Mouse (Mus musculus): ENCODE measurements around the gene Atxn1l. TPM values are rescaled to one million over a fixed set of nuclear protein-coding genes. Genes with fewer than 3 reads are reported as not detected.

The Atxn1l gene
- polyA plus RNA-seq (2012; ENCODE audit: low replicate concordance), result 26.8 and 37.2 TPM in 2 replicates

GRCm38 (mm10) chr8:109737237-109738048 lies at the start of gene Atxn1l:
Gene Atxn1l (minus strand): TSS chr8:109737739.

GRCm38 (mm10) chr8:109778280-109778977 lies 40.9 kb upstream of the Atxn1l start, which contains the start of gene Ap1g1:
Gene Ap1g1 (plus strand): TSS chr8:109778554.

GRCm38 (mm10) chr8:109705320-109706075 lies 32.0 kb downstream of the Atxn1l start, which contains the start of gene Zfp821:
Gene Zfp821 (plus strand): TSS chr8:109705546.

GRCm38 (mm10) chr8:109693146-109693900 lies 44.2 kb downstream of the Atxn1l start, which contains the start of gene Ist1:
Gene Ist1 (minus strand): TSS chr8:109693260.

Other genes with a start within 250 kb of the Atxn1l start
- not detected in 2 replicates for gene Pmfbp1, start 243.7 kb downstream of the Atxn1l start, polyA plus RNA-seq (2012; ENCODE audit: low replicate concordance)
- gene Dhx38, start 171.9 kb downstream of the Atxn1l start, polyA plus RNA-seq (2012; ENCODE audit: low replicate concordance), result 21.3 and 34.8 TPM in 2 replicates
- 4.4 and 7.7 TPM in 2 replicates for gene Txnl4b, start 171.8 kb downstream of the Atxn1l start, polyA plus RNA-seq (2012; ENCODE audit: low replicate concordance)
- gene Hp, start 158.6 kb downstream of the Atxn1l start, polyA plus RNA-seq (2012; ENCODE audit: low replicate concordance), result 35.5 and 50.3 TPM in 2 replicates
- gene Dhodh, start 129.1 kb downstream of the Atxn1l start, polyA plus RNA-seq (2012; ENCODE audit: low replicate concordance), result 41.3 and 46.4 TPM in 2 replicates
- 0.38 and 0.43 TPM in 2 replicates for gene Pkd1l3, start 123.2 kb downstream of the Atxn1l start, polyA plus RNA-seq (2012; ENCODE audit: low replicate concordance)
- gene Ist1, start 44.5 kb downstream of the Atxn1l start, polyA plus RNA-seq (2012; ENCODE audit: low replicate concordance), result 28.5 and 53.6 TPM in 2 replicates
- gene Zfp821, start 32.2 kb downstream of the Atxn1l start, polyA plus RNA-seq (2012; ENCODE audit: low replicate concordance), result 8.1 and 11.8 TPM in 2 replicates
- 16.1 and 41.8 TPM in 2 replicates for gene Ap1g1, start 40.8 kb upstream of the Atxn1l start, polyA plus RNA-seq (2012; ENCODE audit: low replicate concordance)
- 2.8 and 4.8 TPM in 2 replicates for gene Phlpp2, start 130.8 kb upstream of the Atxn1l start, polyA plus RNA-seq (2012; ENCODE audit: low replicate concordance)
- gene Marveld3, start 224.5 kb upstream of the Atxn1l start, polyA plus RNA-seq (2012; ENCODE audit: low replicate concordance), result 0.59 TPM in 1 of 2 replicates, not detected in the other